In genomic region chr4:152283186-152283950, GRCm38 (mm10) we compare ENCODE assay signal across 8 mouse cellular contexts. TPM values are rescaled to one million over a fixed set of nuclear protein-coding genes. Genes with fewer than 3 reads are reported as not detected.
DNase-seq lines count a peak whose midpoint lies in the region; ATAC-seq and TF ChIP-seq lines count a peak whose summit lies in the region.

No protein-coding gene starts in this region.

- H3K4me1 ChIP-seq in cortical plate, adult 2 months (ENCODE audit: control insufficient read depth, insufficient read depth, low read length) = peaks cover 5% of the 10 kb centered on the region; the same call in 1 of the 2 replicates

- H3K4me3 ChIP-seq in cortical plate, adult 2 months (ENCODE audit: insufficient read depth, low read length) = 0 out of 2 replicates have a peak overlapping the region, but pooled peaks have one; percentile 6

- no peak for TF ChIP-seq POLR2A in cortical plate, adult 2 months (IDR thresholded peaks at IDR 0.05; ENCODE audit: extremely low read depth, insufficient read depth, low read length)

- ATAC-seq in inflammation-experienced regulatory T-cells, adult 6 months = peak; percentile 90
- peak; percentile 92 for ATAC-seq in megakaryocyte, adult 5-6 weeks (ENCODE audit: poor library complexity, severe bottlenecking)

- H3K27ac ChIP-seq in cortical plate, adult 2 months (ENCODE audit: insufficient read depth, low read length) = no peak overlapping the region

- intact Hi-C loops in gastrocnemius, postnatal 14 days (cut with DNase I; ENCODE audit: low total_unique reads) = loop anchor here (5.0 kb wide), 1 partner anchor 66 kb away; no protein-coding TSS in a partner anchor

- peak; percentile 93 for DNase-seq in ZHBTc4 (ENCODE audit: low read depth, low spot score)
- DNase-seq in gastrocnemius, postnatal 14 days = peak; percentile 88
- DNase-seq in left cerebral cortex, adult 8-10 months (ENCODE audit: low spot score in 2 of 2) = peak; percentile 64 to 79
- DNase-seq in right cerebral cortex, adult 18-20 months = peak; percentile 84
- DNase-seq in urinary bladder, adult 2 months (ENCODE audit: low spot score) = peak; percentile 74

- peak; percentile 45 for TF ChIP-seq CTCF in cortical plate, adult 2 months (IDR thresholded peaks at IDR 0.05; ENCODE audit: extremely low read depth, insufficient read depth, low read length)

RNA-seq across cellular contexts. Expression of gene Hes3, which starts 8.1 kb away (rescaled TPM):
- polyA plus RNA-seq in cortical plate, adult 2 months (2012; rRNA removed) = 1.1 and 1.2 TPM in 2 replicates
- not detected for total RNA-seq in gastrocnemius, postnatal 14 days (2021)
- polyA plus RNA-seq in inflammation-experienced regulatory T-cells, adult 6 months (2017; shearing (Covaris generic)) = not detected
- total RNA-seq in left cerebral cortex, adult 8-10 months (2022) = under 1 TPM; 0.21 to 0.44 (median 0.30) TPM
- total RNA-seq in megakaryocyte, adult 5-6 weeks (2015) = not detected in 2 replicates
- total RNA-seq in megakaryocyte, adult 5-6 weeks (2017) = not detected in 2 replicates
- not detected in 2 replicates for polyA plus RNA-seq in urinary bladder, adult 2 months (2012; rRNA removed)

RNA-seq across cellular contexts. Expression of gene Gpr153, which starts 9.3 kb away (rescaled TPM):
- polyA plus RNA-seq in cortical plate, adult 2 months (2012; rRNA removed) = 24.0 and 25.9 TPM in 2 replicates
- total RNA-seq in gastrocnemius, postnatal 14 days (2021) = 10 to 100 TPM; 18.0 to 21.0 TPM
- under 1 TPM in 1 of 3 experiments, not detected in 2; 0.15 TPM for polyA plus RNA-seq in inflammation-experienced regulatory T-cells, adult 6 months (2017; shearing (Covaris generic))
- 10 to 100 TPM; 27.5 to 40.2 (median 31.6) TPM for total RNA-seq in left cerebral cortex, adult 8-10 months (2022)
- not detected in 2 replicates for total RNA-seq in megakaryocyte, adult 5-6 weeks (2015)
- total RNA-seq in megakaryocyte, adult 5-6 weeks (2017) = 0.04 and 1.7 TPM in 2 replicates
- polyA plus RNA-seq in urinary bladder, adult 2 months (2012; rRNA removed) = 31.3 and 39.2 TPM in 2 replicates

RNA-seq across cellular contexts. Expression of gene Icmt, which starts 13.7 kb away (rescaled TPM):
- 32.9 and 35.2 TPM in 2 replicates for polyA plus RNA-seq in cortical plate, adult 2 months (2012; rRNA removed)
- 10 to 100 TPM; 16.0 to 19.0 TPM for total RNA-seq in gastrocnemius, postnatal 14 days (2021)
- 1 to 10 TPM; 5.1 to 8.8 (median 7.1) TPM for polyA plus RNA-seq in inflammation-experienced regulatory T-cells, adult 6 months (2017; shearing (Covaris generic))
- 10 to 100 TPM; 44.7 to 51.1 (median 47.3) TPM for total RNA-seq in left cerebral cortex, adult 8-10 months (2022)
- 8.7 and 9.3 TPM in 2 replicates for total RNA-seq in megakaryocyte, adult 5-6 weeks (2015)
- total RNA-seq in megakaryocyte, adult 5-6 weeks (2017) = 9.7 and 11.9 TPM in 2 replicates
- polyA plus RNA-seq in urinary bladder, adult 2 months (2012; rRNA removed) = 25.2 and 26.2 TPM in 2 replicates

RNA-seq across cellular contexts. Expression of gene Rnf207, which starts 35.4 kb away (rescaled TPM):
- polyA plus RNA-seq in cortical plate, adult 2 months (2012; rRNA removed) = 22.2 and 25.0 TPM in 2 replicates
- total RNA-seq in gastrocnemius, postnatal 14 days (2021) = not detected
- polyA plus RNA-seq in inflammation-experienced regulatory T-cells, adult 6 months (2017; shearing (Covaris generic)) = not detected
- 10 to 100 TPM; 15.5 to 24.1 (median 19.5) TPM for total RNA-seq in left cerebral cortex, adult 8-10 months (2022)
- total RNA-seq in megakaryocyte, adult 5-6 weeks (2015) = not detected in 2 replicates
- not detected in 2 replicates for total RNA-seq in megakaryocyte, adult 5-6 weeks (2017)
- polyA plus RNA-seq in urinary bladder, adult 2 months (2012; rRNA removed) = 28.0 and 34.9 TPM in 2 replicates

RNA-seq across cellular contexts. Expression of gene Rpl22, which starts 42.2 kb away (rescaled TPM):
- 201 and 216 TPM in 2 replicates for polyA plus RNA-seq in cortical plate, adult 2 months (2012; rRNA removed)
- total RNA-seq in gastrocnemius, postnatal 14 days (2021) = 100 to 1,000 TPM; 233 to 251 TPM
- 1,000 to 10,000 TPM in 1 of 3 experiments, 100 to 1,000 TPM in 2; 752 to 1,062 (median 960) TPM for polyA plus RNA-seq in inflammation-experienced regulatory T-cells, adult 6 months (2017; shearing (Covaris generic))
- 100 to 1,000 TPM; 153 to 206 (median 187) TPM for total RNA-seq in left cerebral cortex, adult 8-10 months (2022)
- total RNA-seq in megakaryocyte, adult 5-6 weeks (2015) = 968 and 1,019 TPM in 2 replicates
- total RNA-seq in megakaryocyte, adult 5-6 weeks (2017) = 2,015 and 2,172 TPM in 2 replicates
- 727 and 877 TPM in 2 replicates for polyA plus RNA-seq in urinary bladder, adult 2 months (2012; rRNA removed)

Comparison
In these comparisons a context has a peak if more than half of its experiments do, and no peak if none do; other contexts are left out.
1. RNA of gene Gpr153, which starts 9.3 kb away (total RNA-seq): 27.5 to 40.2 TPM in left cerebral cortex, adult 8-10 months and 18.0 to 21.0 TPM in gastrocnemius, postnatal 14 days; 0.04 to 1.7 TPM in megakaryocyte, adult 5-6 weeks; every median in the first group is over 4 times any median in the second.
2. Peak in every context shown above with its lines, with median percentiles within 50 percentile points of each other: DNase-seq.